Mouse (Mus musculus): ENCODE results near the gene Slc10a3. TPM values are rescaled to one million over a fixed set of nuclear protein-coding genes. Genes with fewer than 3 reads are reported as not detected.
"Not testable (repeated sequence)": the region's sequence is repeated elsewhere in the genome, so short reads cannot be mapped to it uniquely, and the experiment has no call there.

Slc10a3 gene
- 1 to 10 TPM; 2.1 to 3.3 TPM for total RNA-seq (2021)

GRCm38 (mm10) chrX:74372888-74373549 is at the start of gene Slc10a3, which contains the start of gene Ubl4a:
Gene Slc10a3 (minus strand): TSS chrX:74373349.
Gene Ubl4a (minus strand): TSS chrX:74373218.
- peak; percentile 75 to 78 for DNase-seq

- DNase-seq: peak; percentile 47 to 64
Observed at GRCm38 (mm10) chrX:74413377-74413776, 40.2 kb upstream of the Slc10a3 start.

GRCm38 (mm10) chrX:74408340-74408739 is 35.2 kb upstream of the Slc10a3 start:
- DNase-seq: no peak

GRCm38 (mm10) chrX:74400136-74400535 is 27.0 kb upstream of the Slc10a3 start:
- no peak for DNase-seq

GRCm38 (mm10) chrX:74392535-74393443 is 19.6 kb upstream of the Slc10a3 start, which contains the start of the genes Fam3a and Ikbkg:
Gene Fam3a (minus strand): TSS chrX:74393272.
Gene Ikbkg (plus strand): TSS chrX:74393290.
- peak; percentile 74 to 78 for DNase-seq

- no peak for DNase-seq
Observed at GRCm38 (mm10) chrX:74388153-74388552, 15.0 kb upstream of the Slc10a3 start.

- DNase-seq: no peak
Observed at GRCm38 (mm10) chrX:74384451-74384850, 11.3 kb upstream of the Slc10a3 start.

GRCm38 (mm10) chrX:74368209-74368909 is 4.8 kb downstream of the Slc10a3 start:
- peak; percentile 56 to 65 for DNase-seq

GRCm38 (mm10) chrX:74367512-74367911 is 5.6 kb downstream of the Slc10a3 start:
- DNase-seq: no peak

- no peak for DNase-seq
Observed at GRCm38 (mm10) chrX:74359171-74359570, 14.0 kb downstream of the Slc10a3 start.

- DNase-seq: not testable (repeated sequence)
Observed at GRCm38 (mm10) chrX:74357069-74357468, 16.1 kb downstream of the Slc10a3 start.

- peak; percentile 78 to 80 for DNase-seq
Observed at GRCm38 (mm10) chrX:74353467-74353770, 19.7 kb downstream of the Slc10a3 start, which contains the start of gene Lage3. Gene Lage3 (minus strand): TSS chrX:74353618.

- DNase-seq: no peak
Observed at GRCm38 (mm10) chrX:74352645-74353466, 20.3 kb downstream of the Slc10a3 start.

GRCm38 (mm10) chrX:74330166-74330930 is 42.8 kb downstream of the Slc10a3 start:
- DNase-seq: no peak

- no peak for DNase-seq
Observed at GRCm38 (mm10) chrX:74329215-74329671, 43.9 kb downstream of the Slc10a3 start.

GRCm38 (mm10) chrX:74328725-74329161 is 44.4 kb downstream of the Slc10a3 start, which contains the start of gene Plxna3:
Gene Plxna3 (plus strand): TSS chrX:74329066.
- DNase-seq: peak; percentile 45 to 51
